Mouse (Mus musculus) NIH3T3 (cell line): ENCODE measurements around the gene March1.

Experiments
- DNase-seq: peaks from one replicate; pipeline ENCODE4 v3.0.0-alpha.2; 2012; ENCODE audit warnings: low read depth

March1 gene

DNA sequence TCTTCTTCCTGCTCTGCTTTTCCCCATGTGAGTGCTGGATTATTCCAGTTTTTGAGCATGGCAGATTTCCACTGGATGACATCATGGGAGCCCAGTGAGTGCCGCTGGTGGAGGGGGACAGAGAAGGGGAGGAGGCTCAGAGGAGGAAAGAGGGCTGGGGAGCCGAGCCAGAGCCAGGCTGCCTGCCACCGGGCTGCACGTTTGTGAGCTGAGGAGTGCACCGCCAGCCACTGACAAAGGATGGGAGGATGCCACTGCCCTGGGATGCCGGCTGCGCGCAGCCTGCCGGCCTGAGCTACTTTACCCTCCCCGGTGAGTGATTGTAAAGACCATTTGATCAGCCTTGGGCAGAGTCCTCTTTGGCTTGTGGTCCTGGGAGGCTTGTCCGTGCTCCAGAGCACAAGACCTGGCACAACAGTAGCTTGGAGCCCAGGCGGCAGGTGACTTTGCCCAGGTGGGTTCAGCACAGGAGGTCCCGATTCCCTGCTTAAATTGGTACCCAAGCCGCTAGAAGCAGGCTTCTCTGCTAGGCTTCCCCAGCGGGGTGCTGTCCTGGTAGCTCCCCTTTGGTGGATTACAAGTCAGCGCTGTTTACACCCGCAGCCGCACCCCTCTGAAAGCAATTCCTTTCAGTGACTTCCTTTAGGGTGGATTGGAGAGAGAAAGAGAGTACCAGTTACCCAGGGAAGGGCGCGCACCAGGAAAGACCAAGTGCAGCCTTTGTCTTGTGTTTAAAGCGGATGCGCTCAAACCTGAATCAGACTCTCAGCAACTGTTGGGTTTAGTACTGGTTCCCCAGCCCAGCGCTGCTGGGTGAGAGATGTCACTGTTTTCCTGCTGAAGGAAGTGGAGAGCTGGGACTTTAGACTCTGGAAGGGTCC, at the start of gene March1:
Gene March1, plus strand, starts transcription at position 30 of the 881 bp plus-strand sequence.
- no peak for DNase-seq

DNA sequence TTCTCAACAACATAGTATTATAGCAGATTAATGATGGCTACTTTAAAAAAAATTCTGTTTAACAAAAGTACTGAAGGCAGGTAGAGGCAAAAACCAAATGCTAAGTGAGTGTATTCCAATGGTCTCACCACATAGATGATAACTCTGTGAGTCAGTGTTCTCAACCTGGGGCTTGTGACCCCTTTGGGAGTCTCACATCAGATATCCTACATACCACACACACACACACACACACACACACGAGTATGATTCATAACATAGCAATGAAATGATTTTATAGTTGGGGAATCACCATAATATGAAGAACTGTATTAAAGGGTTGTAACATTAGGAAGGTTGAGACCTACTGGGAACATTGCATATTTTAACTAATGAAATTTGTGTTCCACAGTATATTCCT, 30.8 kb upstream of the March1 start:
- DNase-seq, result peak; percentile 4

DNA sequence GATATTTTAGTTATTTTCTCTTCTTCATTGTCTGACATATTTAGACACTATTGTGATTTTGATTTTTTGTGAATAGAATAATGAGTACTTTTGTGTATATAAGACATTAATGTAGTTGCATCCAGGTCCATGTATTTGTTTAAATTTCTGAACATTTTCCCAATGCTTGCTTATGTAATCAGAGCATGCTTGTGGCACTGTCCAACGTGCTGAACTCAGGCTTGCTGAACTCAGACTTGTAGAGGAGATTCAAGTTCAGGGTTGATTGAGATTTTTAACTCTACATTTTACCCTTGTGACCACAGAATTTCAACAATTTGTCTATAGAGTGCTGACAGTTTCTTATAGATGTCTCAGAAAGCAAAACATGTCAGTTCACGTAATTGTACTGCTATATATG, 14.5 kb upstream of the March1 start:
- DNase-seq, result peak; percentile 63

DNA sequence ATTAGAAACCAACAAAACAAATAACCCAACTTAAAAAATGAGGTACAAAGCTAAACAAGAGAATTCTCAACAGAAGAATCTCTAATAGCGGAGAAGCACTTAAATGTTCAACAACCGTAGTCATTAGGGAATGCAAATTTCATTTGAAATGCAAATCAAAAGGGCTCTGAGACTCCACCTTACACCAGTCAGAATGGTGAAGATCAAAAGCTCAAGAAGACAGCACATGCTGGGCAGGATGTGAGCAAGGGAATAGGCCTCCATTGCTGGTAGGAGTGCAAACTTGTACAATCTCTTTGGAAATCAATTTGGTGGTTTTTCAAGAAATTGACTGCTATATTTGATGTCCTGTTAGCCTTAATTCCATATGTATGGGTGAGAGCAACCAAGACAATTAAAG, 8.2 kb upstream of the March1 start:
- DNase-seq, result no peak

DNA sequence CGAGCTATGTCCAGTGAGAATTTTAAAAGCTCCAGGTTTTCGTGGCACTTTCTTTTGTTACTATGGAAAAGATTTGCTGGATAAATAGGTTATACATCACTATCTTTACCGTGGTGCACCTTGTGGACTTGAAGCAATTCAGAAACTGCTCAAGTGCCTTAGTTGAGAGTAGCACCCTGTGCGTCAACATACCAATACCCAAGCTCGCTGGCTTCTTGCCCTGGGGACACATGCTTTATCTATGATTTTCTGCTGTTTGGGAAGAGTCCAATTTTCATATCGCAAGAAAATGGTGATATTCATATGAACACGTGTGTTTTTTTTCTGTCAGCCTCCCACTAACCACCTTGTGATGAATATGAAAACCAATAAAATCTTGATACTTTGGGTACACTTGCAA, 1.3 kb downstream of the March1 start:
- no peak for DNase-seq

DNA sequence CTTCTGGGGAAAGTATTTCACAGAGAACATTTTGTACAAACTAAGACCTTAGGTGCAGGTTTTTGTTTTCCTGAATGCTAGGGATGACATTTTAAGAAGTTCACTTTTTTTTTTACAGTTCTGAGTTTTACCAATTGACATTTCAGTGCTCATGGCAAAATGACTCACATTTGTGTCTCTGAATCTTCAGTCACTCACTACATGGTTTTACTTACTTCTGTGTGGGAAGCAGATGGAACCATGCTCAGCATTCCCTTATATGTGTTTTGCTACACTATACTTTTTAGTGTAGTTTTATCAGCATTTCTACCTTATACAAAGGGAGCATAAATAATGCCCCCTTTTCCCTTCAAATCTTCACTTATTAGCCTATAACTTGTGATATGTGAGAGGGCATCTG, 27.2 kb downstream of the March1 start:
- no peak for DNase-seq

DNA sequence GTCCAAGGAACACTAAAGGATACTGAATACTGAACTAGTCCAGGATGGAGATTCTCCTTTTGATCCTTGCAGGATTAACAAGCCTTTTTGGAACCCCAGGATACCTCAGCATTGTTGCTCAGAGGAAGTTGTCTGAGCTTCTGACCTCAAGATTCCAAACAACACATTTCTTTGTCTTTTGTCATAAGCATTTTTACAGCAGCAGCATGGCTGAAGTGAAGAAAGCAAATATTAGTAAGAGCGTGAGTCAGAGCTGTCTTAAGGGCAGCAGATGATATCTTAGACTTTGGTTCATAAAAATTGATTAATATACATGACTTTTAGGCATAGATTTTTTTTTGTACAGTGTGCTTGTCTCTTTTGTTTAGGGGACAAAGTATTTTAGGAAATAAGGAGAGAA, 27.8 kb downstream of the March1 start:
- no peak for DNase-seq

DNA sequence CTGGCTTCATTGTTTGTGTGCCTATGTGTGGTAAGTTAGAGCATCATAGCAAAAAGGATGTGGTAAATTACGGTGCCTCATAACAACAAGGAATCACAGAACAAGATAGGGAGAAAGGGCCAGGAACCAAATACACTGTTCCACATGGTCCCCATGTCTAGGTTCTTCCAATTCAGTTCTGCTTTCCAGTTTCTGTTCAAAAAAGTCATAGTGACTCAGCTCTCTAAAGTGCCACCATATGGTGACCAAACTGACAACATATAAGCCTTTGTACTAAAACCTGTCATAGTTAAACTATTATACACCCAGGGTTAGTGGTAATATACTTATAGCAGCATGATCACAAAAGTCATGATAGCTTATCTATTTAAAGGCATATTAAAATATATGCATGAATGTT, 28.2 kb downstream of the March1 start:
- DNase-seq, result no peak

DNA sequence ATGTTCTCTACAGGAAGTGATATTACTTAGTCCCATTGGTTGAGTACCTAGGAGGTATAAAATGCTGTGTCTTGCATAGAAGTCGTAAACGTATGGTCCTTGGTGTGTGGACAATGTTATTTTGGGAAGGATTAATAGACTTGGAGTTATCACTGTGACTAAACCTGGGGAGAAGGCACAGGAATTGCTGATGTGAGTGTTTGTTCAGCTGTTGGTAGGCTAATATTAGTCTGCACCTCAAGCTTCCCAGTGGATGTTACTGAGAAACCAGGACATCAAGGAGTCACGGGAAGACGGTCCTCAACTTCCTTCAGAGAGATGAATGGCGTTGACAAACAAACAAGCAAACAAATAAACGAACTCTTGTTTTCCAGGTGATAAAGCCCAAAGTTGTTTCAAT, 38.2 kb downstream of the March1 start:
- DNase-seq, result no peak

DNA sequence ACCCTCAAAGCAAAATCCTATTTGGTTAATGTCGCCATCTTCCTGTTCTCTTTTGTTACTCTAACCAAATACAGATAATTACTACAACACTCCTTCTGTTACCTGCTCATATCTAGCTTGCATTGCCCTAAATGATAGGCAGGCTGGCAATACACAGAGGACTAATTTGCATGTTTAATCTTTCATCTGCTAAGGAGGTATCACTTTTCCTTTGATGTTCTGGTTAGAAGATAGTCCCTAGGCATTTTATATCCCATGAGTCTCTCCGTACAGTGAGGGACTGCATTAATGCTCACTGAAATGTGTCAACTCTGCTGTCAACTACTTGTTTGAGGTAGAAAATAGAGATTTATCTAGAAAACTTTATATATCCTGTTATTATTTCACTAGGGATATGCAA, 44.2 kb downstream of the March1 start:
- no peak for DNase-seq

DNA sequence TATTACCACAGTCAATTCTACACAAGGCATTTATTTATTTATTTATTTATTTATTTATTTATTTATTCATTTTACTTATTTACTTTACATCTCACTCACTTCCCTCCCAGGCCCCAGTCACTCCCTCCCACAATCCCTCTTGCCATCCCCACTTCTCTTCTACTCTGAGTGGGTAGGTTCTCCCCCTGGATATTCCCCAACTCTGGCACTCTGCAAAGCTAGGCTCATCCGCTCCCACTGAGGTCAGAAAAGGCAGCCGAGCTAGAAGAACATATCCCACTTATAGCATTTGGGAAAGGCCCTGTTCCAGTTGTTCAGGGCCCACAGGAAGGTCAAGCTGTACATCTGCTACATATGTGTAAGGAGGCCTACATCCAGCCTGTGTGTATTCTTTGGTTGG, 48.1 kb downstream of the March1 start:
- no peak for DNase-seq

DNA sequence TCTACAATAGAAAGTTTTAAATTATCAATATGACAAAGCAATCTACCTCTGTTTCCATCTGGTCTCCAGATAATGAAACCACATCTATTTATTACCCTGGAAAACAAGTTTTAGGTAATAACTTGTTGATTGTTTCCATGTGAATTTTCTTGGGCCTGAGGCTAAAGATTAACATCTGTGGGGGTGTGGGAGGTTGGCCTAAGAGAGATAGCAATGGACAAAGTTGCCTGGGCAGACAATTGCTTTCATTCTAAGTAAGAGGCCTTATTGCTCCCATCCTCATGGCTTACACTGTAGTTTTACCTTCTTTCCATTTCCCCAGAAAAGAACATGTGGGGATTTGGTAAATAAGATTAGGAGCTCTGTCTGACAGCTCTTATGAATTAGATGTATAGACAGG, 125.4 kb downstream of the March1 start:
- no peak for DNase-seq

DNA sequence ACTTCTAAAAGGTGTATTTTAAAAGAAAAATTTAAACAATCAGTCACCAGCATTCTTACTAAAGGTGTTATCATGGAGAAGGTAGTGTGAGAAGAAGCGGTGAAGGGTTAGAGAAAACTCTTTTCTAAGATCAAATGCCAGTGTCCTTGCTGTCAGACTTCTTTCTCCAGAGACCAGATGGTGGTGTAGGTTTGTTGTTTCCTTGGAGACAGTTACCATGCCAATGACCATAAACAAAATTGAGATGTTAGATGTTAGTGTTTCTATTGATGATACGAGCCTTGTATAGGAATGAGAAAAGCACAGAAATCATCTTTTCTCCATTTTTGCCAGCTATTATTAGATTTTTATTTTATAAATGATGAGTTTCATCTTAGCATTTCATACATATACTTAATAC, 158.1 kb downstream of the March1 start:
- no peak for DNase-seq

DNA sequence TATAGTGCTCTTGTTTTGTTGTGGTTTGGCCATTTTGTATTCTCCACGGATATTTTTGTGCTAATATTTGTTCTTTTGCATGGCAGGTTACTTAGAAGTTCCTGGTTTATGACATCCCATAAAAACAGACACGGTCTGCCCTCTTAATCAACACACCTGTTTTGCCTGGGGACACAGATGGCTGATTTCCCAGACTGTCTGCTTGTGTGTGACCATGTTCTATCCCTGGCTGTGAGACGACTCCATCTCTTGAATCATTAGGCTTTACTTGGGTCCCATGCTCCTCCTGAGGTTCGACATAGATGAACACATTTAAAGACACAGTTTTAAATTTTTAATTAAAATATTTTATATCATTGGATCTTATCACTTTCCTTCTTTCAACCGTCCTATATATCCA, 163.5 kb downstream of the March1 start:
- no peak for DNase-seq

DNA sequence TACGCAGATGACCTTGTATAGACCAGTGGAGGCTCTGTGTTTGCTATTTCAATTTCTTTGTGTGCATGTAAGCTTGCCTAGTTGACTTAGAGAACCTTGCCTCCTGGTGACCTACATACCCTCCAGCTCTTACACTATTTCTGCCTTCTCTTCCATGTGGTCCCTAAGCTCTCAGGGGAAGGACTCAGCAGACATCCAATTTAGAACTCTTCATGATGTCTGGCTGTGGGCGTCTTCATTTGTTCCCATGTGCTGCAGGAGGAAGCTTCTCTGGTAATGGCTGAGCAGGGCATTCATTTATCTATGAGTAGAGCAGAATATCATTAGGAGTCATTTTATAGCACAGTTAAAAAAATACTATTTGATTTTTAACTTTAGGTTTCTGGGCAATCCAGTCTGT, 195.3 kb downstream of the March1 start:
- no peak for DNase-seq

DNA sequence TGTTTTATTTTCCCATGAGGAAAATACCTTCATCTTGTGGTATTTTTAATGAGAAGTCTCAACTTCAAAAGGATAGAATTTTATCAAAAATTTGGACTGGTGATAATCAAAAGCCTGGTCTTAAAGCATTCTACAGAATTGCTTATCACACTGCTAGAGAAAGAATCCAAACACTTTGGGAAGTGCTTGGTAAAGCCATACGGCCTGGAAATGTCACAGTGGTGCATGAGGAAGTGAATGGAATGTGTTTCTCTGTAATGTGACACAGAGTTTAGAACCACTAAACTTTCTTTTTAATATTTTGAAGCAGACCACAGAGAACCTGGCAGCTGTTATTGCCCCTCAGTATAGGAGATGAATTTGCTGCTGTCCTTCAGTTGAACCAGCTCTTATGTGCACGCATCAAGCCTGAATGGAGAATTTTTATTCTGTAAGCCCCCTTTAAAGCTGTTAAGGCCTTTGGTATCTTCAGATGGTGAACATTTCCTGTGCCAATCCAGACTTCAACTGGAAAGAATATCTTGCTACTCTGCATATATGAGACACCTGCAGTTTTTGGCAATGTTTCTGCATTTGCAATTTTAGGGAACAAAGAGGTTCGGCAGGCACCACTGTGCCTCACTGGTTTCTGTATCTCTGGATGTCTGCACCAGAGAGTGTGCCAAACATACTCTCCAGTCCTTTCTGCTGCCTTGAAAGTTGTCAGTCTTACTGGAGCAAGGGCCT, 304.8 kb downstream of the March1 start:
- DNase-seq, result no peak

DNA sequence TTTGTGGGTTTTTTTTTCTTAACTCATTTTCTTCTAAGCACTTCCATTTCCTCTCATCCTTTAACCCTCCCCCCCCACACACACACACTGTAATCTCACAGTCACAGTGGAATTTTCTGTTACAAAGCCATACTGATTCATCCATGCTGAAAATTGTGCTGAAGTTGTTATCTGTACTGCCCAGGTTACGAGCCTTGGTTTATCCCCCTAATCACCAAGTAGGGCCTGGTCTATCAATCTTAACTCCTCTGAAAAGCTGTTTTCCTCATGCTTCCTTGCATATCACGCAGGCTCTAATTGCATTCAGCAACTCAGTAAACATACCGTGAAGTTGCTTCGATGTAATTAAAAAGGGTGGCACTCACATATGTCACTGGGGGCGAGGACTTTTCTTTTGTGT, 339.2 kb downstream of the March1 start:
- no peak for DNase-seq

DNA sequence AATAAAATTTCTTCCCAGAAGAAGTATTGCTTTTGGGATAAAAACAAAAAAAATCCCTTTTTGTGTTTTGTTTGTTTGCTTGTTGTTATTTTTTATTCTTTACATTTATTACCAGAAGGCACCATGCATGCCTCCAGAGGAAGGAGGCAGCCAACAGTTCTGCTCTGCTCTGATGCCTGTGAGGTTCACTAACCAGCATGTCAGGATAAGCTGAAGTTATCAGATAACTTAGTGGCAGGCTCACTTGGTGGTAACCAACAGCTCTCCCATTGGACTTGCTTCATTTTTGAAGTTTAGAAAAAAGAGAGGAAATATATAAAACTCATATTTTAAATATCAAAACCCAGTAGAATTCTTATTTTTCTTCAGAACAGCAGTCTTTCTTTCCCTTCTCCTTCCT, 339.8 kb downstream of the March1 start:
- DNase-seq, result no peak

DNA sequence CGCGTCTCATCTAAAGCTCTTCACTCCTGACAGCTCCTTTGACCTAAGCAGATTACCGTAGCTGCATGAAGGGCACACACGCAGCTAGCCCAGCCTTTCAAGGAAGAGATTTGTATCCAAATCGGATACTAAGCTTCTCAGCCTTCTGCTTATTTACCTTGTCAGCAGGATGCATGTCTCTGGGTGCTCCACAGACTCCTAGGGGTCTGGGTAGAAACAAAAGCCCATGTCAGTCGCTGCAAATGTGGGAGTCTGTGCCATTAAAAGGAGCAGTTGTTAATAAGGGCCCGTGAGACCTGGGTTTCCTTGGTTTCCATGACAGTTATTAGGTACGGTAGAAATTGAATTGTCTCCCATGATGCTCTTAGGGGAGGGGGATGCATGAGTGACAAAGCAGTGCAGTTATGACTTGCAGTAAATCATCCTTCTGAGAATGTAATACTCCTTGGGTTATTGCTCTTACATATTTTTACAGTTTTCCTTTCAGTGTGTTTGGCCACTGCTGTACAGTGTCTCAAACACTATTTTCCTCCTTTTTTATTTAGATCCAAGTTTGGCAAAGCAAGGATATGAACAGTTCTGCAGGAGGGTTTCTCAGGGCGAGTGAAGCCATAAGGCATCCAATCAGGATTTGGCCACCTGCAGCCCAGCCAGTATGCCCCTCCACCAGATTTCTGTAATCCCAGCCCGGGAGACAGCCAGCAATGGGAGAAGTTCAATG, 349.0 kb downstream of the March1 start:
- no peak for DNase-seq

DNA sequence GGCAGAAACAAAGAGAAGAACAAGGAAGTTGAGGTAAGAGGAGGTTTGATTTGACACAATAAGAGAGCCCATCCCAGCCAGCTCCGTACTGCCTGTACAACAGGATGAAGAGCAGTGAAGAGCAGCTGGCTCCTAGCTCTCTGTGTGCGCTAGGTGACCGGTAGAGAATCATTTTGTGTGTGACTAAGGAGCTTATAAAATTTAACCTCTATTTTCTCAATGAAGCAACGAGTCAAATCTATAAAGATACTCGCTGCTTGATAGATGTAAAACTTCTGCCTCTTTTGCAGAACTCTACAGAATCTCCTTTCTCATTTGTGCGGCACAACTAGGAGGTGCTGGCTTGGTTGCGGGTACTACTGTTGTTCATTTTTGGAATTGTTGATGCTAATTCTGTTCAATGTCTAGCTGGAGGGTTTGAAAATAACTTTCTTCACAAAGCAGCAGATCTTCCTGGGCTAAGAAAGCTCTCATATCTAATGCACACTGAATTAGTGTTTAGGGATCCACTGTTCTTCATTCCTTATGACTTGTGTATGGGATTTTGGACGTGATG, 349.6 kb downstream of the March1 start:
- DNase-seq, result no peak

DNA sequence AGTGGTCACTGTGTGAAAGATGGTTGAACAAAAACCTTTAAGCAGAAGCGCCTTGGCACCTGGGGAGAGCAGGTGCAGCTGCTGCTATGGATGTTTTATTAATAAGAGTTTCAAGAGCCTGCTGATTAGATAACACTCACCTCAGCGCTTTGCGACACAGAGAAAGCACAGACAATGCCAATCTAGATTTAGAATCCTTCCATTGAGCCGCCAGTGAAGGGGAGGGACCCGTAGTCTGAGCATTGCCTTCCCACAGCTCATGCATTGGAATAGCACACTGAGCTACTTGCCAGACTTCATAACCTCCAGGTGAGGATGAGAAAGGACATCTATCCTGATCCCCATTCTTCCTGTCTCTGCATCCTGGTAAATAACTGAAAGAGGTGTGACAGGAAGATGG, 359.2 kb downstream of the March1 start:
- DNase-seq, result no peak

DNA sequence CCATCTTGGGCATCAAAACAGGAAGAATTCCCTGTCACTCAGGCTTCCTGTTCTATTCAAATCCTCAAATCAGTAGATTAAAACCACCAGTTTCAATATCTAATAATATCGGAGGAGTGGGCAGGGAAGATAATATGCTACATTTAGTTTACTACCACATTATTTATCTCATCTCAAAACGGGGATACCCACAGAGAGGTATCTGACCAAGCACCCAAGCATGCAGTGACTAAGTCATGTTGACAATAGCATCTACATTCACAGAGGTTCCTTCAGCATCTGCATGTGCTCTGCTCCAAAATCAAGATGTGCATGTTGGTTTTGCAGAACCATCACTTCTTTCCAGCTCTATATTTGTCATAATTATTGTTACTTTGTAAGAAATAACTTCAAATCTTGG, 364.3 kb downstream of the March1 start:
- DNase-seq, result no peak

DNA sequence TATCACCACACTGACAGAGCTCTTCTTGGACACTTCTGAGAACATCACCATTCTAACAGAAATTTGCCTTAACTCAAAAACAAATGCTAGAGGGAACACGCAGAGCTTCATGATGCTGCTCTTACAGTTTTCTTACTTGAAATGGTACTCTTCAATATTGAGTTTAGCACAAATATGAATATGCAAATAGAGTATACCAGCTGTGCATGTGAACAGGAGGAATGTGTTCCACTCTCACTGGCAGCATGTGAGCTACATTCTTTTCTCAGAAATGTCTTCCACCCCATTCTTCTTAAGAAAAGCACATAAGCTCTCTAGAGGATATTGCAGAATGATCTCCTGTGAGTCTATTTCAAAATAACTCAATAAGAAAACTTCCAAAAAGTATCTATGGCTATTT, 370.0 kb downstream of the March1 start:
- DNase-seq, result no peak
